Mouse (Mus musculus) neutrophil, adult 65 days (primary cell): ENCODE measurements around the gene Hist1h2bg. TPM values are rescaled to one million over a fixed set of nuclear protein-coding genes. Genes with fewer than 3 reads are reported as not detected.

Experiments
- total RNA-seq: library from RNA; stranded (reverse); gene quantifications from 2 replicates; pipeline ENCODE4 v1.2.4, GENCODE M21; 2023

Gene Hist1h2bg
- total RNA-seq, 1 experiment from 2014 or later = 877 TPM

Other genes with a start within 250 kb of the Hist1h2bg start
- gene Zfp322a, start 202.2 kb upstream of the Hist1h2bg start, total RNA-seq = 7.8 and 8.0 TPM in 2 replicates
- gene Abt1, start 147.5 kb upstream of the Hist1h2bg start, total RNA-seq = 9.1 and 10.2 TPM in 2 replicates
- not detected in 2 replicates for gene Btn1a1, start 105.5 kb upstream of the Hist1h2bg start, total RNA-seq
- gene Btn2a2, start 82.5 kb upstream of the Hist1h2bg start, total RNA-seq = not detected in 2 replicates
- 492 and 1,085 TPM in 2 replicates for gene Hist1h4h, start 40.3 kb upstream of the Hist1h2bg start, total RNA-seq
- gene Hist1h2af, start 37.5 kb upstream of the Hist1h2bg start, total RNA-seq = 675 and 802 TPM in 2 replicates
- 96.3 and 179 TPM in 2 replicates for gene Hist1h3g, start 36.0 kb upstream of the Hist1h2bg start, total RNA-seq
- 54.8 and 79.6 TPM in 2 replicates for gene Hist1h2bh, start 28.0 kb upstream of the Hist1h2bg start, total RNA-seq
- gene Hist1h3f, start 27.3 kb upstream of the Hist1h2bg start, total RNA-seq = 164 and 316 TPM in 2 replicates
- gene Hist1h4f, start 19.7 kb upstream of the Hist1h2bg start, total RNA-seq = 1,320 and 1,633 TPM in 2 replicates
- gene Hist1h1d, start 18.1 kb upstream of the Hist1h2bg start, total RNA-seq = 65.0 and 74.8 TPM in 2 replicates
- 389 and 653 TPM in 2 replicates for gene Hist1h3e, start 9.0 kb upstream of the Hist1h2bg start, total RNA-seq
- 112 and 128 TPM in 2 replicates for gene Hist1h2ae, start 176 bp upstream of the Hist1h2bg start, total RNA-seq
- 501 and 811 TPM in 2 replicates for gene Hist1h2bf, start 2.8 kb downstream of the Hist1h2bg start, total RNA-seq
- 41.5 and 76.0 TPM in 2 replicates for gene Hist1h2ad, start 3.0 kb downstream of the Hist1h2bg start, total RNA-seq
- gene Hist1h3d, start 4.4 kb downstream of the Hist1h2bg start, total RNA-seq = 49.0 and 98.9 TPM in 2 replicates
- 447 and 512 TPM in 2 replicates for gene Hist1h4d, start 10.2 kb downstream of the Hist1h2bg start, total RNA-seq
- 59.1 and 80.7 TPM in 2 replicates for gene Hist1h2be, start 49.7 kb downstream of the Hist1h2bg start, total RNA-seq
- gene Hist1h1e, start 51.2 kb downstream of the Hist1h2bg start, total RNA-seq = 628 and 671 TPM in 2 replicates
- gene Hist1h2ac, start 112.6 kb downstream of the Hist1h2bg start, total RNA-seq = 21.4 and 34.7 TPM in 2 replicates
- gene Hist1h2bc, start 112.8 kb downstream of the Hist1h2bg start, total RNA-seq = 85.6 and 87.8 TPM in 2 replicates
- gene Hist1h1t, start 124.4 kb downstream of the Hist1h2bg start, total RNA-seq = 0.75 TPM in 1 of 2 replicates, not detected in the other
- 147 and 286 TPM in 2 replicates for gene Hist1h4c, start 127.1 kb downstream of the Hist1h2bg start, total RNA-seq
- gene Hfe, start 139.5 kb downstream of the Hist1h2bg start, total RNA-seq = 2.0 and 2.2 TPM in 2 replicates
- 1,418 and 1,573 TPM in 2 replicates for gene Hist1h1c, start 167.4 kb downstream of the Hist1h2bg start, total RNA-seq
- gene Hist1h3c, start 174.2 kb downstream of the Hist1h2bg start, total RNA-seq = 379 and 485 TPM in 2 replicates
- gene Hist1h2bb, start 175.3 kb downstream of the Hist1h2bg start, total RNA-seq = 566 and 573 TPM in 2 replicates
- 470 and 881 TPM in 2 replicates for gene Hist1h2ab, start 179.7 kb downstream of the Hist1h2bg start, total RNA-seq
- gene Hist1h3b, start 180.9 kb downstream of the Hist1h2bg start, total RNA-seq = 584 and 951 TPM in 2 replicates
- 196 and 310 TPM in 2 replicates for gene Hist1h4b, start 185.6 kb downstream of the Hist1h2bg start, total RNA-seq
- 278 and 356 TPM in 2 replicates for gene Hist1h4a, start 189.8 kb downstream of the Hist1h2bg start, total RNA-seq
- gene Hist1h3a, start 191.0 kb downstream of the Hist1h2bg start, total RNA-seq = 546 and 576 TPM in 2 replicates
- gene Hist1h1a, start 192.3 kb downstream of the Hist1h2bg start, total RNA-seq = 193 and 241 TPM in 2 replicates
- gene Trim38, start 198.5 kb downstream of the Hist1h2bg start, total RNA-seq = not detected in 2 replicates
- not detected in 2 replicates for gene Slc17a2, start 235.6 kb downstream of the Hist1h2bg start, total RNA-seq